Mouse (Mus musculus) bone marrow, adult 2 months (tissue): Measurements from ENCODE around the gene Usf1.

Experiments used
- CTCF ChIP-seq: fragments of 200-500 bp; IDR thresholded peaks from 2 replicates; pipeline ENCODE4 v1.5.1; 2011; ENCODE audit warnings: low read length, control low read depth; ENCODE audit not compliant: control insufficient read depth, insufficient read depth
- POLR2A ChIP-seq: fragments of 200-500 bp; IDR thresholded peaks from 2 replicates; pipeline ENCODE4 v1.6.1; 2011; ENCODE audit warnings: low read depth, mild to moderate bottlenecking, control low read depth, low read length, borderline replicate concordance; ENCODE audit not compliant: control insufficient read depth

GRCm38 (mm10) chr1:171369845-171370556, 41.1 kb upstream of the Usf1 start, which contains the start of gene Nectin4:
- TF ChIP-seq CTCF: no peak
- no peak for TF ChIP-seq POLR2A
